Mouse (Mus musculus) heart, adult 2 months (tissue): ENCODE results near the gene Ppm1h. TPM values are rescaled to one million over a fixed set of nuclear protein-coding genes. Genes with fewer than 3 reads are reported as not detected.

ENCODE experiments used
- DNase-seq, 2 experiments: peaks; one replicate each; pipeline ENCODE4 v3.0.0; 2021
- H3K27ac ChIP-seq: fragments of 200-600 bp; 2 replicates; pipeline ENCODE4 v1.8.1; 2022
- H3K27me3 ChIP-seq: fragments of 200-500 bp; 2 replicates; pipeline ENCODE4 v1.6.1; 2012; ENCODE audit warnings: mild to moderate bottlenecking, low read length, inconsistent platforms, mixed read lengths; ENCODE audit not compliant: control insufficient read depth, insufficient read depth
- H3K36me3 ChIP-seq: fragments of 200-500 bp; 2 replicates; pipeline ENCODE4 v1.6.1; 2012; ENCODE audit warnings: low read length, inconsistent platforms; ENCODE audit not compliant: control insufficient read depth, insufficient read depth
- H3K4me1 ChIP-seq: fragments of 200-500 bp; 2 replicates; pipeline ENCODE4 v1.6.1; 2011; ENCODE audit warnings: low read length; ENCODE audit not compliant: control insufficient read depth, insufficient read depth
- H3K4me3 ChIP-seq: fragments of 200-600 bp; 2 replicates; pipeline ENCODE4 v1.8.1; 2022
- H3K79me2 ChIP-seq: fragments of 200-500 bp; replicated peaks from 2 replicates; pipeline ENCODE4 v1.6.1; 2012; ENCODE audit warnings: mild to moderate bottlenecking, inconsistent platforms, low read length, moderate library complexity, mixed read lengths; ENCODE audit not compliant: control insufficient read depth, insufficient read depth
- H3K9ac ChIP-seq: fragments of 200-500 bp; 2 replicates; pipeline ENCODE4 v1.6.1; 2012; ENCODE audit warnings: low read depth, mild to moderate bottlenecking, control low read depth, inconsistent platforms, low read length, mixed read lengths
- CTCF ChIP-seq: fragments of 200-600 bp; IDR thresholded peaks from 2 replicates; pipeline ENCODE4 v1.8.1; 2022; ENCODE audit warnings: antibody characterized with exemption, mild to moderate bottlenecking, moderate library complexity
- EP300 ChIP-seq: fragments of 200-500 bp; IDR thresholded peaks from 2 replicates; pipeline ENCODE4 v1.6.1; 2011; ENCODE audit warnings: low read depth, low read length, control low read depth; ENCODE audit not compliant: insufficient read depth
- POLR2A ChIP-seq: fragments of 200-500 bp; IDR thresholded peaks from 2 replicates; pipeline ENCODE4 v1.6.1; 2011; ENCODE audit warnings: mild to moderate bottlenecking, low read depth, low read length, control low read depth; ENCODE audit not compliant: insufficient read depth
- WGBS: fragments of 180-500 bp; shearing (Covaris S2); methylation state at CpG from one replicate; pipeline ENCODE4 v1.1.7; 2018; 5-methylcytosine and 5-hydroxymethylcytosine counted together
- intact Hi-C: fragments of 180-260 bp; cut with DNase I; formaldehyde crosslinking; loops from one replicate; pipeline ENCODE4 v1.15.1; 2025
- polyA plus RNA-seq: library from polyadenylated mRNA; depleted of rRNA; stranded (reverse); fragments of >200 nt; gene quantifications from 2 replicates; pipeline ENCODE4 v1.2.3, GENCODE M21; 2012
- total RNA-seq, 2 experiments: library from RNA; stranded (reverse); gene quantifications; 2 replicates each; pipeline ENCODE4 v1.2.3; 2021

Gene Ppm1h
- total and polyA plus RNA-seq, 3 experiments = 4.5 to 7.8 (median 6.4) TPM

DNA sequence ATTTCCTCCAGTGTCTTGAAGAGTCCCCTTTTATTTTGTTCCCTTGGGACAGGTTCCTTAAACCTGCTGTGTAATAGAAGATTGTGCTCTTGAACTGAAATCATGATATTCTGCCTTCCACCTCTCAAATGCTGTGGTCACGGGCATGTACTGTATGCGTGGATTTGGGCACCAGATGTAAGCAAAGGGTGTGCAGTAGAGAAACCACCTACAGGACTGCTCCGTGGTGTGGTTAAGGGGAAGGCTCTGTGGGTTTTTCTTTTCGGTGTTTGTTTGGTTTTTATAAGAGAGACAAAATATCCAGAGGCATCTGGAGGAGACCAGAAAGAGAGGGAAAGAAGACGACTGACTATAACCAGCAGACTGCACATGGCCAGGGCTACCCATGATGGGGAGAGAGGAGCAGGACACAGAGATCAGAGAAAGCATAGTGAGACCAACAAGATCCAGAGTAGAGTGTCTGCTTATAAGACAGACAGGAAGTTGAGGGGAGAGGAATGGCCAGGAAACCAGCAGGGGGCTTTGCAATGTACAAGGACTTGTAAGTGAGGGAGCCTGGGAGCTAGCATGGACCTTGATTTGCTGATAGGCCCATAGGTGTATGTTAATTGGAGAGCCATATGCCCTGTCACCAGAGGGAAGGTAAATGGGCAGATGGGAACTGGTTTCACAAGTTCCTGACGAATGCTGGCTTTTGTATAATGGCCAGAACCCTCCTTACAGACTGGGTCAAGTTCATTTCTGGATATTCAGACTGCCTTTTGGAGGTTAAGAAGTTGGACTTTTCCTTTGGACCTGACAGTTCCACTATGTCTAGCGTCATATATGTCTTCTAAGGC is 82.1 kb downstream of the Ppm1h start:
- Histone ChIP-seq H3K79me2 (no peaks in the 10 kb centered on the region), H3K27ac (no peak overlapping the region), H3K36me3 (peaks cover 3% of the 10 kb centered on the region; the same call in 1 of the 2 replicates), H3K4me1 (peaks cover 3% of the 10 kb centered on the region), H3K27me3 (no peaks in the 10 kb centered on the region), H3K4me3 (no peak overlapping the region), H3K9ac (no peak overlapping the region)
- TF ChIP-seq POLR2A (no peak), EP300 (no peak), CTCF (no peak)
- intact Hi-C loops = loop anchor here (10.0 kb wide), 1 partner anchor 86 kb away; the partner anchor contains the start of gene Ppm1h
- 81% methylated on average over 7 of the region's 7 CpGs for WGBS
- DNase-seq = no peak

DNA sequence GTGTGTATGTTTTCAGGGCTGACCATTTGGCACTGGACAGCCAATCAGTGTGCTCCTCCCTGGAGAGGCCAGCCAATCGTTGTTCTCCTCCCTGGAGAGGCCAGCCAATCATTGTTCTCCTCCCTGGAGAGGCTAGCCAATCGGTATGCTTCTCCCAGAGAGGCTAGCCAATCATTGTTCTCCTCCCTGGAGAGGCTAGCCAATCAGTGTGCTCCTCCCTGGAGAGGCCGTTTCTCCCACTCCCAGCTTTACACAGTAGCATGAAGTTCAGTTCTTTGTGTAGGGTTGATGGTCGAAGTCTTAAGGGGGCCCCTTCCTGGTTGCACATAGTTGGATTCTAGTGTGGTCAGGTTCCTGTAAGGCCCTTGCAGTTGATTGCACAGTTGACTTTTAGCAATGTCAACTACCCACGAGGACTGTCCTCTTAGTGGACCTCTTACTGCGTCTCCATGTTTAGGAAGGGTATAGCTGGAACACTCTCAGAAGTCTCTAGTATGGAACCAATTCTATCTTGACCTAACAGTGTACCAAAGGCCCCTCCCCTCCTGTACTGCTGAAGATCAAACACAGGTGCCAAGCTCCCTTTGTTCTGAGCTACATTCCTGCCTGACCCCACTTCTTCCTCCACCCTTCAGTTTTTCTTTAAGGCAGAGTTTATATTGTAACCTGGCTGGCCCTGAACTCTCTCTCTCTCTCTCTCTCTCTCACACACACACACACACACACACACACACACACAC is 84.4 kb downstream of the Ppm1h start:
- WGBS = 86% methylated on average over 6 of the region's 6 CpGs
- DNase-seq = no peak
- Histone ChIP-seq H3K4me3 (no peak overlapping the region), H3K27ac (no peak overlapping the region), H3K4me1 (peaks cover 7% of the 10 kb centered on the region), H3K79me2 (no peaks in the 10 kb centered on the region), H3K9ac (no peak overlapping the region), H3K27me3 (no peaks in the 10 kb centered on the region), H3K36me3 (peaks cover 3% of the 10 kb centered on the region; the same call in 1 of the 2 replicates)
- intact Hi-C loops = loop anchor here (10.0 kb wide), 1 partner anchor 88 kb away; the partner anchor contains the start of gene Ppm1h
- TF ChIP-seq CTCF (no peak), EP300 (no peak), POLR2A (no peak)

DNA sequence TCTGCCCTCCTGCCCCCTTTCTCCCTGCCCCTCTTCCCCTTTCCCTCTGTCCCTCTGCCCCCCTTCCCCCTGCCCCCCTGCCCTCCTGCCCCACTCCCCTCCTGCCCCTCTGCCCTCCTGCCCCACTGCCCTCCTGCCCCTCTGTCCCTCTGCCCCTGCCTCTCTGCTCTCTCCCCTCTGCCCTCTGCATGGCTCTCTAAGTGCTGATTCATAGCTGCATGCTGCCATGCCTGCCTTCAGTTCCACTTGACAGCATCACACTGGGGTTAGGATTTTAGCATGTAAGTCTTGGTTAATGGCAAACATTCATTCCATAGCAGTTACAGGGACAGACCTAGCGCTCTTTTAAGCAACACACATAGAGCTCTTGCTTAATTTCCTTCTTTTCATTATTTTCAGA is 85.0 kb downstream of the Ppm1h start:
- 88% methylated on average over 1 of the region's 1 CpGs for WGBS
- no peak overlapping the region for H3K9ac ChIP-seq
- intact Hi-C loops = loop anchor here (10.0 kb wide), 1 partner anchor 89 kb away; the partner anchor contains the start of gene Ppm1h
- peaks cover 7% of the 10 kb centered on the region for H3K4me1 ChIP-seq
- H3K36me3 ChIP-seq = peaks cover 3% of the 10 kb centered on the region; the same call in 1 of the 2 replicates
- H3K79me2 ChIP-seq = no peaks in the 10 kb centered on the region
- no peak overlapping the region; the same call in 1 of the 2 replicates for H3K27ac ChIP-seq
- no peaks in the 10 kb centered on the region for H3K27me3 ChIP-seq
- DNase-seq = no peak
- no peak overlapping the region for H3K4me3 ChIP-seq
- no peak for TF ChIP-seq CTCF

DNA sequence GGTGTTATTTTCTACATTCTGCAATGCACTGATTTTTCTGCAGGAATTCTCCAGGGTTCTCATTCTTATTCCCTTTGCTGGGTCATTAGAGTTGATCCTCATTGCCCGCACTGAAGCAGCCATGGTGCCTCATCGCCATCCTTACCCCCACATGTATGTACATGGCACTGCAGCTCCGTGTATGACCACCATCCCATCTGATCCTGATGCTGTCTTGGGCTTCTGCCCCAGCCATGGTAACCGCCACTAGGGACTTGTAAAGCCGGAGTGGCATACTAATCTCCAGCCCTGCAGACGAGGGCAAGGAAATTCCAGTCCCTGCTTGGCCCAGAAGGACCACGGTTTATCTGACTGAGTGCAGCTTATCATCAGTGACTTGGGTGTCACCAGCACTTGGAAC is 86.1 kb downstream of the Ppm1h start:
- peak overlapping the region; percentile 42 for H3K27ac ChIP-seq
- H3K79me2 ChIP-seq = no peaks in the 10 kb centered on the region
- no peak for DNase-seq
- peaks cover 3% of the 10 kb centered on the region; the same call in 1 of the 2 replicates for H3K36me3 ChIP-seq
- peaks cover 7% of the 10 kb centered on the region for H3K4me1 ChIP-seq
- no peak overlapping the region for H3K4me3 ChIP-seq
- H3K27me3 ChIP-seq = no peaks in the 10 kb centered on the region
- TF ChIP-seq POLR2A = no peak
- TF ChIP-seq EP300 = no peak
- TF ChIP-seq CTCF = no peak
- H3K9ac ChIP-seq = no peak overlapping the region
- intact Hi-C loops = loop anchor here (10.0 kb wide), 1 partner anchor 90 kb away; the partner anchor contains the start of gene Ppm1h
- 52% methylated on average over 7 of the region's 7 CpGs for WGBS

DNA sequence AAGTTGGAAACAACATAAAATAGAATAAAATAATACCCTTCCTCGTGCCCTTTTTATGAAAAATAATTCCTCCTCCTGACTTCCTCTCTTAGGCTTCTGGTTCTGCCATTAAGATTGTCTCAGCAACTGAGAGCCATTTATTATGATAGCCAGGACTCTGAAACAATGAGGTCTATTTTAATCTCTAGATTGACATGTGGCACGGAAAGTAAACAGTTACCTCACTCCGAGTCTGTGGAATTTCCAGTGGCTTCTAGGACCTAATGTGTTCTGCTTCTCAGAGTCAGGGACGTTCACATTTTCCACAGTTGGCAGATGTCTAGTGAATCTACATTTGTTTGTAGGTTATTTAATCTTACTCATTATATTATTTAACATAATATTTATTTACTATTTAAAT is 87.0 kb downstream of the Ppm1h start:
- H3K4me3 ChIP-seq = no peak overlapping the region
- no peaks in the 10 kb centered on the region for H3K27me3 ChIP-seq
- TF ChIP-seq EP300 (no peak), CTCF (no peak), POLR2A (0 out of 2 replicates have a peak, but pooled peaks have one; percentile 36)
- intact Hi-C loops = loop anchor here (10.0 kb wide), 1 partner anchor 91 kb away; the partner anchor contains the start of gene Ppm1h
- peaks cover 7% of the 10 kb centered on the region for H3K4me1 ChIP-seq
- 10% methylated on average over 4 of the region's 4 CpGs for WGBS
- DNase-seq = no peak
- peak overlapping the region; percentile 80 for H3K27ac ChIP-seq
- H3K79me2 ChIP-seq = no peaks in the 10 kb centered on the region
- H3K9ac ChIP-seq = no peak overlapping the region
- peaks cover 3% of the 10 kb centered on the region; the same call in 1 of the 2 replicates for H3K36me3 ChIP-seq
